Comparison of ENCODE assay signal across 25 mouse cellular contexts in genomic region chr7:114027406-114027805, GRCm38 (mm10).
DNase-seq lines count a peak whose midpoint lies in the region; ATAC-seq and TF ChIP-seq lines count a peak whose summit lies in the region.
"Had no signal": no experiment of that assay in that cellular context is flagged by ENCODE, and none has a peak within 500 bp of the region (broad histone marks: within the 10 kb centered on the region; RNA-seq: fewer than 3 reads in every experiment).

No protein-coding gene starts in this region.

- no peaks in the 10 kb centered on the region for H3K36me3 ChIP-seq in heart, adult 2 months (ENCODE audit: control insufficient read depth, insufficient read depth, low read length)
- H3K36me3 ChIP-seq in midbrain, embryonic 11.5 days (ENCODE audit: control insufficient read depth, insufficient read depth, low read length) = no peaks in the 10 kb centered on the region
- H3K36me3 ChIP-seq in midbrain, embryonic 14.5 days (ENCODE audit: control insufficient read depth, insufficient read depth, low read length) = no peaks in the 10 kb centered on the region
- H3K36me3 ChIP-seq: forebrain, embryonic 10.5 days; limb, embryonic 10.5 days; liver, embryonic 15.5 days; lung, embryonic 15.5 days; neural tube, embryonic 15.5 days had no signal

- intact Hi-C loops in heart, adult 2 months (cut with DNase I) = no loop called here

- no peaks in the 10 kb centered on the region for H3K27me3 ChIP-seq in heart, adult 2 months (ENCODE audit: control insufficient read depth, insufficient read depth, low read length)
- H3K27me3 ChIP-seq in midbrain, embryonic 11.5 days (ENCODE audit: control insufficient read depth, insufficient read depth, low read length) = no peaks in the 10 kb centered on the region
- H3K27me3 ChIP-seq in midbrain, embryonic 14.5 days (ENCODE audit: control insufficient read depth, insufficient read depth, low read length) = no peaks in the 10 kb centered on the region
- H3K27me3 ChIP-seq: liver, embryonic 15.5 days; lung, embryonic 15.5 days; neural tube, embryonic 15.5 days had no signal

- no peak for TF ChIP-seq EP300 in heart, adult 2 months (IDR thresholded peaks at IDR 0.05; ENCODE audit: insufficient read depth, low read depth, low read length)

- WGBS in heart, adult 2 months = 77% methylated on average over 3 of the region's 3 CpGs
- whole genome bisulfite sequencing in midbrain, embryonic 11.5 days = 95% methylated on average over 3 of the region's 3 CpGs
- WGBS in midbrain, embryonic 14.5 days = 91% methylated on average over 3 of the region's 3 CpGs

- H3K27ac ChIP-seq in heart, adult 2 months = no peak overlapping the region
- no peak overlapping the region for H3K27ac ChIP-seq in midbrain, embryonic 11.5 days (ENCODE audit: low read depth, low read length)
- H3K27ac ChIP-seq in midbrain, embryonic 14.5 days (replicated peaks; ENCODE audit: low read depth, low read length) = no peak overlapping the region
- H3K27ac ChIP-seq: forebrain, embryonic 10.5 days; kidney, postnatal 0 days; left cerebral cortex, adult 2 months; limb, embryonic 10.5 days; liver, embryonic 15.5 days; lung, embryonic 15.5 days; neural tube, embryonic 15.5 days had no signal

- peak; percentile 87 for DNase-seq in heart, adult 11 months
- no peak for DNase-seq in heart, adult 2 months
- peak; percentile 41 for DNase-seq in midbrain, embryonic 11.5 days (ENCODE audit: low spot score, missing footprints)
- DNase-seq in midbrain, embryonic 14.5 days = no peak
- peak; percentile 87 for DNase-seq in cerebellum, adult 8-10 months
- DNase-seq in cerebellum, postnatal 36 days = peak; percentile 84 to 88
- no peak for DNase-seq in Muller cell, postnatal 12 days (ENCODE audit: inconsistent ontology term)
- DNase-seq in adrenal gland, postnatal 10 days = no peak
- DNase-seq: adrenal gland, postnatal 36 days; layer of hippocampus, adult 9-11 months; liver; lung, postnatal 36 days; right cerebral cortex, adult 18-20 months; right cerebral cortex, postnatal 4 days; thymus, postnatal 14 days had no signal

- H3K4me3 ChIP-seq in heart, adult 2 months = no peak overlapping the region
- H3K4me3 ChIP-seq in midbrain, embryonic 11.5 days (ENCODE audit: low read depth, low read length) = no peak overlapping the region
- H3K4me3 ChIP-seq in midbrain, embryonic 14.5 days (replicated peaks; ENCODE audit: low read depth, low read length) = no peak overlapping the region
- H3K4me3 ChIP-seq: forebrain, embryonic 10.5 days; left cerebral cortex, adult 2 months; limb, embryonic 10.5 days; liver, embryonic 15.5 days; lung, embryonic 15.5 days; neural tube, embryonic 15.5 days had no signal

- no peaks in the 10 kb centered on the region for H3K79me2 ChIP-seq in heart, adult 2 months (replicated peaks; ENCODE audit: control insufficient read depth, insufficient read depth, low read length)

- no peak for TF ChIP-seq POLR2A in heart, adult 2 months (IDR thresholded peaks at IDR 0.05; ENCODE audit: insufficient read depth, low read depth, low read length)

- ATAC-seq in midbrain, embryonic 11.5 days (ENCODE audit: low FRiP score) = no peak
- no peak for ATAC-seq in midbrain, embryonic 14.5 days (ENCODE audit: low FRiP score, low TSS enrichment)
- ATAC-seq: CD4-positive, CD25-positive, alpha-beta regulatory T cell, adult 4 months; intestine, postnatal 0 days had no signal

- no peak overlapping the region for H3K4me2 ChIP-seq in midbrain, embryonic 11.5 days
- no peak overlapping the region for H3K4me2 ChIP-seq in midbrain, embryonic 14.5 days (ENCODE audit: low read length)
- H3K4me2 ChIP-seq: heart, embryonic 11.5 days; liver, embryonic 15.5 days; lung, embryonic 15.5 days; neural tube, embryonic 15.5 days had no signal

- H3K4me1 ChIP-seq in heart, adult 2 months (ENCODE audit: control insufficient read depth, insufficient read depth, low read length) = no peaks in the 10 kb centered on the region; the same call in 1 of the 2 replicates
- H3K4me1 ChIP-seq in midbrain, embryonic 11.5 days (ENCODE audit: control insufficient read depth, insufficient read depth, low read length) = no peaks in the 10 kb centered on the region
- no peaks in the 10 kb centered on the region for H3K4me1 ChIP-seq in midbrain, embryonic 14.5 days (ENCODE audit: control insufficient read depth, insufficient read depth, low read length)
- H3K4me1 ChIP-seq: forebrain, embryonic 10.5 days; limb, embryonic 10.5 days; liver, embryonic 15.5 days; lung, embryonic 15.5 days had no signal

- no peak for TF ChIP-seq CTCF in heart, adult 2 months (IDR thresholded peaks at IDR 0.05)

- no peak overlapping the region for H3K9ac ChIP-seq in heart, adult 2 months (ENCODE audit: low read depth, low read length)
- no peak overlapping the region for H3K9ac ChIP-seq in midbrain, embryonic 11.5 days (ENCODE audit: low read length)
- H3K9ac ChIP-seq in midbrain, embryonic 14.5 days (replicated peaks; ENCODE audit: low read length) = no peak overlapping the region
- H3K9ac ChIP-seq: liver, embryonic 15.5 days; lung, embryonic 15.5 days; neural tube, embryonic 15.5 days had no signal

- H3K9me3 ChIP-seq in midbrain, embryonic 11.5 days (ENCODE audit: control insufficient read depth, low read length) = no peaks in the 10 kb centered on the region
- H3K9me3 ChIP-seq in midbrain, embryonic 14.5 days (ENCODE audit: control insufficient read depth, low read length) = no peaks in the 10 kb centered on the region
- H3K9me3 ChIP-seq: forebrain, embryonic 10.5 days; limb, embryonic 10.5 days; liver, embryonic 15.5 days; lung, embryonic 15.5 days; neural tube, embryonic 15.5 days had no signal

Comparison
In these comparisons a context has a peak if more than half of its experiments do, and no peak if none do; other contexts are left out.
1. DNase-seq: peak in heart, adult 11 months (single experiment), midbrain, embryonic 11.5 days (single experiment), cerebellum, adult 8-10 months (single experiment) and cerebellum, postnatal 36 days (2 of 2); none in heart, adult 2 months (0 of 2), midbrain, embryonic 14.5 days (single experiment), Muller cell, postnatal 12 days (single experiment) and adrenal gland, postnatal 10 days (single experiment).